Mouse (Mus musculus) adrenal gland, postnatal 0 days (tissue): Measurements from ENCODE around the gene Mars2. TPM values are rescaled to one million over a fixed set of nuclear protein-coding genes. Genes with fewer than 3 reads are reported as not detected.

ENCODE experiments used
- polyA plus RNA-seq: library from polyadenylated mRNA; unstranded; fragments of >200 nt; fragmentation: Nextera tagmentation; extraction: Ambion mirVana; gene quantifications from 2 replicates; pipeline ENCODE4 v1.2.1, GENCODE M21; 2015

Mars2 gene
- polyA plus RNA-seq = 1.0 and 1.7 TPM in 2 replicates

DNA sequence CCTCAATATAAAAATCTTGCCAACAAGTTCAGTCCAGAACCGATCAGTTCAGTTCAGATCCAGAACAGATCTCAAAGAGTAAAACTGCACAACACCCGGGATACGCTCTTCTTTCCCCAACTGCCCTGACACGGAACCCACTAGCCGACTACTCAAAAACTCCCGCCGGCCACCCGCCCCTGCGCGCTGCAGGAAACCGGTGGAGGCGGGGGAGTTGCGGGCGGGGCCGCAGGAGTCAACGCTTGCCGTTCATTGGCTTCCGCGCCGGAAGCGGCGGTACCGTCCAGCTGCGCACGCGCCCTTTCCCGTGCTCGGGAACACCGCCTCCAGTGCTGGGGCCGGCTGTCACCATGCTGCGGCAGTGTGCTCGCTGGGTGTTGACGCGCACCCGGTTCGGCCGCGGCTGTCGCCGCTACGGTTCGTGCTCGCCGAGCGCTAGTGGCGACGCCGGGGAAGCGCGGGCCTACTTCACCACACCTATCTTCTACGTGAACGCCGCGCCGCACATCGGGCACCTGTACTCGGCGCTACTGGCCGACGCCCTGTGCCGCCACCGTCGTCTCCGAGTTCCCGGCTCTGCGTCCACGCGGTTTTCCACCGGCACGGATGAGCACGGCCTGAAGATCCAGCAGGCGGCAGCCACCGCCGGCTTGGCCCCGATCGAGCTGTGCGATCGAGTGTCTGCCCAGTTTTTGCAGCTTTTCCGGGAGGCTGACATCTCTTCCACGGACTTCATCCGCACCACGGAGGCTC lies at the start of gene Mars2:
Gene Mars2 (plus strand): TSS at position 288 of the 753 bp plus-strand sequence.

DNA sequence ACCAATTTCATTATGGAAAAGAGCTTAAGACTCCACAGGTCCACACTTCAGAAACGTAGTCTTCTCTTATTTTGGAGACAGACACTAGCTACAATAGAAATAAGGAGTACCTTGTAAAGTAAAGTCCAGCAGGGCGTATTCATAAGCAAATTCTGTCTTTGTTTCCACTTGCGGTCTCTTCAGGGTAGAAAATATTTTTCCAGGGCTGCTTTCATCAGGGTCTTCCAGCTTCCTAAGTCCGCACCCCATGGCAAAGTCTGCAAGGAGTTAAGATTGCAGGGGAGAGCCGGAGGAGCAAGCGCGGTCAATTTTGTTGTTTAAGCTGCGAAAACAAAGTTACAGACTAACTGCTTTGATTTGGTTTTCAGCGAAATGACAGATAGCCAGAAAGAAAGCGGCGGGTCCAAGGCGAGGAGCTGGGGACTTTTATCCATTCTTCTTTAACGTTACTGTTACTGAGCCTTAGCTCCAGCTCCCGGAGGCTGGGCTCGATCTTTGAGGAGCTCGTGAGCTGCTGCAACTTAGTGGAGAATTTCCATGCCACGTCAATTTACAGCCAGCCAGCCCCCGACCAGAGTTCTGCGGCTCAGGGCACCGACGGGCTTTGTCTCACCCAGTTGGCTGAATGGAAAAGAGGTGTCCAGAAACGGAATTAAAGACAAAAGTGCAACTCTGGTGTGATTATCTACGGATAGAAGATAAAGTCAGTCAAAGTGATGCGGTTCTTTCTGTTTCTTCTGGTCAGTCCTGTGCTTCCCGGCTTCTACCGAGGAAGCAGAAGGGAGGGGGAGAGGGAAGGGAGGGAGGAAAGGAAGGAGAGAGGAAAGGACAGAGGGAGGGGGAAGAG lies 10.7 kb upstream of the Mars2 start, which contains the start of gene Rftn2:
Gene Rftn2 (minus strand): TSS at position 772 of the 847 bp plus-strand sequence.

Other genes with a start within 250 kb of the Mars2 start
- 114 and 193 TPM in 2 replicates for gene Sf3b1, start 209.7 kb upstream of the Mars2 start, polyA plus RNA-seq
- 16.6 and 28.0 TPM in 2 replicates for gene Coq10b, start 184.4 kb upstream of the Mars2 start, polyA plus RNA-seq
- gene Hspe1, start 149.0 kb upstream of the Mars2 start, polyA plus RNA-seq = 1,634 and 1,878 TPM in 2 replicates
- gene Hspd1, start 148.9 kb upstream of the Mars2 start, polyA plus RNA-seq = 250 and 567 TPM in 2 replicates
- gene Mob4, start 105.9 kb upstream of the Mars2 start, polyA plus RNA-seq = 462 and 610 TPM in 2 replicates
- gene Rftn2, start 10.4 kb upstream of the Mars2 start, polyA plus RNA-seq = 14.8 and 25.9 TPM in 2 replicates
- 0.32 and 0.80 TPM in 2 replicates for gene Boll, start 126.3 kb downstream of the Mars2 start, polyA plus RNA-seq
- 2.7 and 3.1 TPM in 2 replicates for gene Plcl1, start 168.7 kb downstream of the Mars2 start, polyA plus RNA-seq